Mouse (Mus musculus): ENCODE results near the gene Ephb2.

The Ephb2 gene

GRCm38 (mm10) chr4:136731761-136732160 is 104.0 kb downstream of the Ephb2 start:
- DNase-seq (ENCODE audit: low spot score in 2 of 2) = no peak

GRCm38 (mm10) chr4:136731008-136731609 is 104.7 kb downstream of the Ephb2 start:
- no peak for DNase-seq (ENCODE audit: low spot score in 2 of 2)

- DNase-seq (ENCODE audit: low spot score in 2 of 2) = no peak
These were observed 105.3 kb downstream of the Ephb2 start for GRCm38 (mm10) chr4:136730501-136730900.

- no peak for DNase-seq (ENCODE audit: low spot score in 2 of 2)
These were observed 106.2 kb downstream of the Ephb2 start for GRCm38 (mm10) chr4:136729574-136729973.

- DNase-seq (ENCODE audit: low spot score in 2 of 2) = no peak
These were observed 108.8 kb downstream of the Ephb2 start for GRCm38 (mm10) chr4:136726941-136727340.

GRCm38 (mm10) chr4:136724731-136725130 is 111.1 kb downstream of the Ephb2 start:
- DNase-seq (ENCODE audit: low spot score in 2 of 2) = no peak

- DNase-seq (ENCODE audit: low spot score in 2 of 2) = no peak
These were observed 113.3 kb downstream of the Ephb2 start for GRCm38 (mm10) chr4:136722361-136723082.

GRCm38 (mm10) chr4:136721937-136722336 is 113.9 kb downstream of the Ephb2 start:
- no peak for DNase-seq (ENCODE audit: low spot score in 2 of 2)

GRCm38 (mm10) chr4:136720025-136720424 is 115.8 kb downstream of the Ephb2 start:
- DNase-seq (ENCODE audit: low spot score in 2 of 2) = no peak

GRCm38 (mm10) chr4:136718193-136718986 is 117.4 kb downstream of the Ephb2 start:
- DNase-seq (ENCODE audit: low spot score in 2 of 2) = no peak

- DNase-seq (ENCODE audit: low spot score in 2 of 2) = no peak
These were observed 119.2 kb downstream of the Ephb2 start for GRCm38 (mm10) chr4:136716561-136716972.

- DNase-seq (ENCODE audit: low spot score in 2 of 2) = no peak
These were observed 121.3 kb downstream of the Ephb2 start for GRCm38 (mm10) chr4:136714530-136714929.

- DNase-seq (ENCODE audit: low spot score in 2 of 2) = no peak
These were observed 121.9 kb downstream of the Ephb2 start for GRCm38 (mm10) chr4:136713889-136714288.

- no peak for DNase-seq (ENCODE audit: low spot score in 2 of 2)
These were observed 122.4 kb downstream of the Ephb2 start for GRCm38 (mm10) chr4:136713431-136713830.

- no peak for DNase-seq (ENCODE audit: low spot score in 2 of 2)
These were observed 123.6 kb downstream of the Ephb2 start for GRCm38 (mm10) chr4:136711985-136712768.

GRCm38 (mm10) chr4:136710345-136710744 is 125.4 kb downstream of the Ephb2 start:
- no peak for DNase-seq (ENCODE audit: low spot score in 2 of 2)

GRCm38 (mm10) chr4:136708956-136709355 is 126.8 kb downstream of the Ephb2 start:
- DNase-seq (ENCODE audit: low spot score in 2 of 2) = no peak

- DNase-seq (ENCODE audit: low spot score in 2 of 2) = no peak
These were observed 129.1 kb downstream of the Ephb2 start for GRCm38 (mm10) chr4:136706696-136707095.

- no peak for DNase-seq (ENCODE audit: low spot score in 2 of 2)
These were observed 130.7 kb downstream of the Ephb2 start for GRCm38 (mm10) chr4:136705091-136705490.

GRCm38 (mm10) chr4:136704551-136704950 is 131.2 kb downstream of the Ephb2 start:
- no peak for DNase-seq (ENCODE audit: low spot score in 2 of 2)

GRCm38 (mm10) chr4:136703351-136703750 is 132.4 kb downstream of the Ephb2 start:
- DNase-seq (ENCODE audit: low spot score in 2 of 2) = no peak

GRCm38 (mm10) chr4:136702456-136702855 is 133.3 kb downstream of the Ephb2 start:
- no peak for DNase-seq (ENCODE audit: low spot score in 2 of 2)

Data from spleen, postnatal 10 days (tissue).